Mouse (Mus musculus): ENCODE measurements at regions not wholly inside any gene's neighbourhood (a gene's known extent, or its start where the extent isn't known, plus 50 kb on each side); places are given as distances from the start of the nearest gene placed in this dataset.

DNA sequence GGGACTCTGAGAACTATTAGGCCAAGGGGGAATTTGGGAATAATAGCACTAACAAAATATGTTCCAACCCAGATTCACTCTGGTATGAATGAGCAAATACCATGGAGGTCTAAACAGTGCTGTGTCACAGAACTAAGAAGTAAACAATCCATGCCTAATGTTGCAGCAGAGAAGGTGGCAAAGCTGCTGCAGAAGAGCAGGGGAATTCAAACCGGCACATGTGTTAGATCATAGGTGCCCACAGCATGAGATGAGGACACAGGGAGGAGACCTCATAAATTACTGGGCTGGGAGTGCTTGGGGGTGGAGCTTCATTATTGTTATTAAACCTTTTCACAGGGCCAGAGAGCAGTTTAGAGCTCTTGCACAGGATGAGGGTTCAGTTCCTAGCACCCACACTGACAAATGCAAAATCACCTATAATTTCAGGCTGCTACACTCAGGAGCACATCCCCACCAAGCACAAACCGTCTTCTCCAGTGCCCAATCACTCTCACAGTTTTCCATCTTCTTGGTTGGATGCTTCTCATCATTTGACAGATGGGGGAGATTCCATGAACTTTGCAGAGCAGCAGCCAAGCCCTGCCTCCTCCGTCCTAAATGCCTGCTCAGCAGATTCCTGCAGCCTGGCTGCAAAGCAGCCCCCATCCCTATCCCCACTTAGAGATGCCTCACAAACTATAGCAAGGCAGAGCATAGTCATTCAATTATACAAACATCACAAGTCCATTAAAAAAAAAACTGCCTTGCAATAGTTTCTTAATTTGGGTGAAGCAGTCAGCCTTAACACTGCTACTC, 79.0 kb upstream of the Rarb start:
- DNase-seq: no peak

- DNase-seq: no peak
These were observed 78.0 kb upstream of the Rarb start for GRCm38 (mm10) chr14:16896974-16897373.

- DNase-seq: no peak
These were observed 62.3 kb upstream of the Rarb start for GRCm38 (mm10) chr14:16881249-16881648.

DNA sequence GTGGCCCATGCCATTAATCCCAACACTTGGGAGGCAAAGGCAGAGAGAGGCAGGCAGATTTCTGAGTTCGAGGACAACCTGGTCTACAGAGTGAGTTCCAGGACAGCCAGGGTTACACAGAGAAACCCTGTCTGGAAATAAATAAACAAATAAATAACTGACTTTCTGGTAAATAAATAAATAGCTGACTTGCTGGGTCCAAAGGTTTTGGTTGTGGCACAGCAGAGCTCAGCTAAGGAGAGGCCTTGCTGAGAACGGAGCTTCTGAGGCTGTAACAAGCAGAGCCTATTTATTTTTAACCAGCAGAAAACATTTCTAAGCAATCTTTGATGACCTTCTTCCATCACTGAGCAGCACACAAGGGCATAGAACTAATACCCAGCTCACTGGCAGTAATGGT, 50.3 kb upstream of the Rarb start:
- no peak for DNase-seq
